8 mouse cellular contexts compared by ENCODE assay signal in genomic region chr5:106756937-106757371, GRCm38 (mm10). TPM values are rescaled to one million over a fixed set of nuclear protein-coding genes. Genes with fewer than 3 reads are reported as not detected.
A peak's percentile ranks its signal among the peaks of the same experiment; 100 is the strongest.
DNase-seq lines count a peak whose midpoint lies in the region; ATAC-seq and TF ChIP-seq lines count a peak whose summit lies in the region.

No protein-coding gene starts in this region.

- DNase-seq in left cerebral cortex, adult 2 months (ENCODE audit: extremely low spot score in 1 of 2, low spot score in 2 of 2), result no peak
- no peak for DNase-seq in left cerebral cortex, adult 11 months (ENCODE audit: low spot score)
- DNase-seq in hindbrain, embryonic 10.5 days (ENCODE audit: low spot score), result peak; percentile 81
- peak; percentile 94 for DNase-seq in midbrain, embryonic 11.5 days (ENCODE audit: low spot score, missing footprints)
- peak; percentile 11 for DNase-seq in yolk sac, embryonic 10.5 days (ENCODE audit: low spot score)
- no peak for DNase-seq in cerebellum, postnatal 4 days (ENCODE audit: low spot score in 2 of 2)
- DNase-seq in kidney, adult 11 months, result no peak

- H3K36me3 ChIP-seq in hindbrain, embryonic 10.5 days, result no peaks in the 10 kb centered on the region
- H3K36me3 ChIP-seq in midbrain, embryonic 11.5 days (ENCODE audit: control insufficient read depth, insufficient read depth, low read length), result no peaks in the 10 kb centered on the region

- H3K9me3 ChIP-seq in hindbrain, embryonic 10.5 days, result no peaks in the 10 kb centered on the region
- no peaks in the 10 kb centered on the region for H3K9me3 ChIP-seq in midbrain, embryonic 11.5 days (ENCODE audit: control insufficient read depth, low read length)

- H3K4me1 ChIP-seq in cortical plate, adult 2 months (ENCODE audit: control insufficient read depth, insufficient read depth, low read length), result no peaks in the 10 kb centered on the region
- H3K4me1 ChIP-seq in hindbrain, embryonic 10.5 days (replicated peaks), result peaks cover 21% of the 10 kb centered on the region
- peaks cover 15% of the 10 kb centered on the region for H3K4me1 ChIP-seq in midbrain, embryonic 11.5 days (ENCODE audit: control insufficient read depth, insufficient read depth, low read length)

- peak; percentile 92 for ATAC-seq in midbrain, embryonic 11.5 days (ENCODE audit: low FRiP score)

- H3K4me2 ChIP-seq in midbrain, embryonic 11.5 days, result peak overlapping the region; percentile 55

- no peak overlapping the region for H3K27ac ChIP-seq in left cerebral cortex, adult 2 months
- no peak overlapping the region for H3K27ac ChIP-seq in cortical plate, adult 2 months (ENCODE audit: insufficient read depth, low read length)
- H3K27ac ChIP-seq in hindbrain, embryonic 10.5 days, result peak overlapping the region; percentile 82
- no peak overlapping the region for H3K27ac ChIP-seq in midbrain, embryonic 11.5 days (ENCODE audit: low read depth, low read length)

- TF ChIP-seq POLR2A in cortical plate, adult 2 months (IDR thresholded peaks at IDR 0.05; ENCODE audit: extremely low read depth, insufficient read depth, low read length), result no peak

- intact Hi-C loops in left cerebral cortex, adult 2 months (cut with DNase I), result no loop called here

- H3K4me3 ChIP-seq in left cerebral cortex, adult 2 months, result peak overlapping the region; percentile 24; the same call in 1 of the 2 replicates
- peak overlapping the region; percentile 2; the same call in 1 of the 2 replicates for H3K4me3 ChIP-seq in cortical plate, adult 2 months (ENCODE audit: insufficient read depth, low read length)
- H3K4me3 ChIP-seq in hindbrain, embryonic 10.5 days, result peak overlapping the region; percentile 46
- H3K4me3 ChIP-seq in midbrain, embryonic 11.5 days (ENCODE audit: low read depth, low read length), result peak overlapping the region; percentile 20

- WGBS in hindbrain, embryonic 10.5 days, result 4% methylated on average over 10 of the region's 10 CpGs
- WGBS in midbrain, embryonic 11.5 days, result 2% methylated on average over 10 of the region's 10 CpGs

- H3K27me3 ChIP-seq in hindbrain, embryonic 10.5 days (ENCODE audit: insufficient read depth, poor library complexity, severe bottlenecking), result peaks cover 34% of the 10 kb centered on the region
- H3K27me3 ChIP-seq in midbrain, embryonic 11.5 days (ENCODE audit: control insufficient read depth, insufficient read depth, low read length), result peaks cover 12% of the 10 kb centered on the region

- peak overlapping the region; percentile 55 for H3K9ac ChIP-seq in midbrain, embryonic 11.5 days (ENCODE audit: low read length)

- TF ChIP-seq CTCF in left cerebral cortex, adult 2 months (IDR thresholded peaks at IDR 0.05), result no peak
- no peak for TF ChIP-seq CTCF in cortical plate, adult 2 months (IDR thresholded peaks at IDR 0.05; ENCODE audit: extremely low read depth, insufficient read depth, low read length)

RNA-seq across cellular contexts. Expression of gene Zfp644, which starts 59.9 kb away (rescaled TPM):
- total RNA-seq in left cerebral cortex, adult 2 months (2021), result 100 to 1,000 TPM; 113 to 118 TPM
- 38.7 and 41.2 TPM in 2 replicates for polyA plus RNA-seq in cortical plate, adult 2 months (2012; rRNA removed)
- polyA plus RNA-seq in hindbrain, embryonic 10.5 days (2016; fragmentation: Nextera tagmentation; extraction: Ambion mirVana), result 55.1 and 59.0 TPM in 2 replicates
- polyA plus RNA-seq in midbrain, embryonic 11.5 days (2014; fragmentation: Nextera tagmentation; extraction: Ambion mirVana), result 77.6 and 89.9 TPM in 2 replicates

Comparison
In these comparisons a context has a peak if more than half of its experiments do, and no peak if none do; other contexts are left out.
1. DNase-seq: peak in hindbrain, embryonic 10.5 days (single experiment), midbrain, embryonic 11.5 days (single experiment) and yolk sac, embryonic 10.5 days (single experiment); none in left cerebral cortex, adult 2 months (0 of 2), left cerebral cortex, adult 11 months (single experiment), cerebellum, postnatal 4 days (0 of 2) and kidney, adult 11 months (single experiment).
2. Peak in every context shown above with its lines, with median percentiles within 50 percentile points of each other: H3K4me3 ChIP-seq.